Mouse (Mus musculus): Measurements from ENCODE around the gene Sat1. TPM values are rescaled to one million over a fixed set of nuclear protein-coding genes. Genes with fewer than 3 reads are reported as not detected.

Sat1 gene
- polyA plus RNA-seq, 1 experiment from 2014 or later, result 70.8 TPM

DNA sequence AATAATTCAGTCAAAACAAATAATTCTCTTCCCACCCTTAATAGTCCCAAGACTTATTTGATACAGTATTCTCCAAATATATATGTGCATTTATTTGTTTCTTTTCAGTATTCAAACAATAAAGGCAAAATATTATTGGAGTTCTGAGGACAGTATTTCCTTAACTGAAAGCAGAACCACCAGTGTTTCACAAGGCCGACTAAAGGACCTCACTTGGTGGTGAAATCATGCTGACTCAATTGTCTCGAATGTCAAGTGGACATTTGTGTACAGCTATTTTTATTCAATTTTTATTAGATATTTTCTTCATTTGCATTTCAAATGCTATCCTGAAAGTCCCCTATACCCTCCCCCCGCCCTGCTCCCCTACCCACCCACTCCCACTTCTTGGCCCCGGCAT lies 21.3 kb downstream of the Sat1 start:
- H3K9ac ChIP-seq (replicated peaks), result no peak overlapping the region
- no peak overlapping the region for H3K27ac ChIP-seq
- 85% methylated on average over 4 of the region's 4 CpGs for WGBS

DNA sequence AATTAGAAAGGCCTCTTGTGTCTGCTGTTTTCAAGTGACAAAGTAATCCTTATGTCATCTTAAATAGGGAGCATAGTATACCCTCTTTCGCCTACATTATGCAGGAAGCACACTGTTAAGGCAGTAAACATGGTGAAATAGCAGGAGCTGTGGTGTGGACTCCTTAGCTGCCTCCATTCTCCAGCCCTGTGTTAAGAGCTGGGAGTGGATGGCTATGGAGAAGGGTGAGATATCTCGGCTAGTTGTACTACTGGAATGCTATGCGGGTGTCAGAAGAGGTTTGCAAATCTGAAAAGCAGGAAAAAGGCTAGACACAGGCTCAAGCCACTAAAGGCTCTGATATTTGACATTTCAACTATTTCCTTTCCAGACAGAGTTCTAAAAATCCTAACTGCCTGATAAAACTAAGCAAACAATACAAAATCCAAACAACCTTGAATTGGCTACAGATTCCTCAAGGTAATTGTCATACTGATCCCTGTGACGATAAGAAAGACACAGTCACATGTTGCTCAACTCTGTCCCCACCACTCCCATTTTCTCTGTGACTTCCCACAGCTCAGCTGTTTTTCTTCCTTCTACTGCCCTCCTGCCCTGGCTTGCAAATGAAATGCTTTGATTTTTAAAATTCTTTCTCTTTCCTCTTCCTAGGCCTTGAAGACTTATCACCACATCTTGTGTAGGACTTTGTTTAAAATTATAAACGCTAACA lies 22.4 kb downstream of the Sat1 start:
- H3K9me3 ChIP-seq, result no peaks in the 10 kb centered on the region
- ATAC-seq, result no peak
- 74% methylated on average over 5 of the region's 5 CpGs for WGBS
- H3K4me2 ChIP-seq (replicated peaks), result no peak overlapping the region
- no peak overlapping the region for H3K9ac ChIP-seq (replicated peaks)
- H3K27ac ChIP-seq, result no peak overlapping the region
- no peaks in the 10 kb centered on the region for H3K27me3 ChIP-seq
- no peaks in the 10 kb centered on the region for H3K36me3 ChIP-seq
- H3K4me1 ChIP-seq (replicated peaks), result no peaks in the 10 kb centered on the region
- no peak overlapping the region for H3K4me3 ChIP-seq (replicated peaks)

More for the DNA sequence above, 21.3 kb downstream of the Sat1 start:
- H3K9me3 ChIP-seq, result no peaks in the 10 kb centered on the region
- no peaks in the 10 kb centered on the region for H3K4me1 ChIP-seq (replicated peaks)
- no peak overlapping the region for H3K4me3 ChIP-seq (replicated peaks)
- no peaks in the 10 kb centered on the region for H3K27me3 ChIP-seq
- no peak overlapping the region for H3K4me2 ChIP-seq (replicated peaks)
- H3K36me3 ChIP-seq, result no peaks in the 10 kb centered on the region
- ATAC-seq, result no peak

DNA sequence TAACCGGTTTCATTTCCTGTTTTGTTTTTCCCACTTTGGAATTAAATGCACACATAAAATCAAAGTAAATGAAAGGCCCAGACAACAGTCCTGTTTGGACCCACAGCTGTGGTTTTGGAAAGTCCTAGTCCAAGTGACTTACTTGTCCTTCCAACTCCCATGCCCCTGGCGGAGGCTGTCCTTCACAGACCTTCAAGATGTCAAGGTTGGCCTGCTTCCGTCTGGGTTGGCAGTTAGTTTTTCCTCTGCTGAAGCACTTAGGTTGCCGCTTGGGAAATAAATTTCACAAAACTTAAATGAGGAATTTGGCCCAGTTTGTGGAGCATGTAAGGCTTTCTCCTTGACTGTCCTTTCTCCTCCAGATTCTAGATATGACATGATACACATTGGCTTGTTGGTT lies 24.3 kb downstream of the Sat1 start:
- H3K4me3 ChIP-seq (replicated peaks), result no peak overlapping the region
- H3K4me1 ChIP-seq (replicated peaks), result no peaks in the 10 kb centered on the region
- H3K27ac ChIP-seq, result no peak overlapping the region
- 89% methylated on average over 4 of the region's 4 CpGs for WGBS
- H3K27me3 ChIP-seq, result no peaks in the 10 kb centered on the region
- H3K9me3 ChIP-seq, result no peaks in the 10 kb centered on the region
- H3K4me2 ChIP-seq (replicated peaks), result no peak overlapping the region
- no peak overlapping the region for H3K9ac ChIP-seq (replicated peaks)
- H3K36me3 ChIP-seq, result no peaks in the 10 kb centered on the region
- ATAC-seq, result no peak

DNA sequence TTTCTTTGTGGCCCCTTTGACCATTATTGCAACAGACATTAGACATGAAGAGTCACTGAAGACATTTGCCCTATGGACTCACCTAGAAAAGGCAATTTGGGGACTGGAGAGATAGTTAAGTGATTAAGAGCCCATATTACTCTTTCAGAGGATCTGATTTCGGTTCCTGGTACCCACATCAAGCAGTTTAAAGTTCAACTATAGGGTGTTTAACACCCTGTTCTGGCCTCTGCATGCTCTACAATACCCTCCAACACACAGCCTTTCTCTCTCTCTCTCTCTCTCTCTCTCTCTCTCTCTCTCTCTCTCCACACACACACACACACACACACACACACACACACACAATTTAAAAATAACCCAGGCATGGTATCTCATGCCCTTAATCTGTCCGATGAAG lies 38.6 kb downstream of the Sat1 start:
- no peak overlapping the region for H3K9ac ChIP-seq (replicated peaks)
- no peak overlapping the region for H3K4me2 ChIP-seq (replicated peaks)
- no peak overlapping the region for H3K27ac ChIP-seq
- WGBS, result 74% methylated on average over 2 of the region's 2 CpGs
- ATAC-seq, result no peak
- H3K27me3 ChIP-seq, result no peaks in the 10 kb centered on the region
- H3K4me3 ChIP-seq (replicated peaks), result no peak overlapping the region
- no peaks in the 10 kb centered on the region for H3K4me1 ChIP-seq (replicated peaks)
- no peaks in the 10 kb centered on the region for H3K9me3 ChIP-seq
- H3K36me3 ChIP-seq, result no peaks in the 10 kb centered on the region

DNA sequence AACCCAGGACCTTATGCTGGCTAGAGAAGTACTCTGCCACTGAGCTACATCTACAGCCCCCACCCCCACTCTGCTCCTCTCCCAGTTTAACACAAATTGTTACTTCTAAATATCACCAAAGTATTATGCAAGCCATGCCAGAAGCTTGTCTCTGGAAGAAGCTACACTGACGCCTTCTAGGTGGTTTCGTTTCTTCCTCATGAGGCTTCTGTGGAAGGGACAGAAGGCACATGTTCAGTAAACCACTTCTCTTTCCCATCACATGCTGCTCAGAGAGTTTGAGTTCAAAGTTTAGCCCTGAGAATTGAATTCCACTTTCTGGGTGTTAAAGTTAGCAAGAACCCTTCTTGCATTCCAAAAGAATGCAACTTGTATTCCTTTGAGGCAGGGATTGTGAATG lies 39.0 kb downstream of the Sat1 start:
- H3K9me3 ChIP-seq, result no peaks in the 10 kb centered on the region
- H3K36me3 ChIP-seq, result no peaks in the 10 kb centered on the region
- no peaks in the 10 kb centered on the region for H3K27me3 ChIP-seq
- no peak overlapping the region for H3K27ac ChIP-seq
- no peak overlapping the region for H3K4me3 ChIP-seq (replicated peaks)
- H3K4me2 ChIP-seq (replicated peaks), result no peak overlapping the region
- WGBS, result 83% methylated on average over 2 of the region's 2 CpGs
- ATAC-seq, result no peak
- no peak overlapping the region for H3K9ac ChIP-seq (replicated peaks)
- no peaks in the 10 kb centered on the region for H3K4me1 ChIP-seq (replicated peaks)

DNA sequence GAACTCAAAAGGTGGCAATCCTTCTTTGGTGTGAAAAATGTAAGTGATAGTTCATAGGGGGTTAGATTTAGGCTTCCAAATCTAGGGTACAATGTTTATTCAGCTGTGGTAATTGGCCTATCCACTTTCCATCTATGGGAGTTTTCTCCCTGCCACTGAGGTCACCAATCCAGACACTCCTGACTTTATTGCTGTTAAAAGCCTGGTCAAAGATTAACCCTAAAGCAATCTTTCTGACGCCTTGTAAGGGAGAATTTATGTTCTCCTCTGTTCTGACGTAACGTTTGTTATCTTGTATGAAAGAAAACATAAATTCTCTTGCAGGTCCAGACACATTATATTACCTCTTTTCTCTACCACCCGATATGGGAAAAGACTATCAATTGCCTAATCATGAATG lies 40.7 kb downstream of the Sat1 start:
- no peaks in the 10 kb centered on the region for H3K4me1 ChIP-seq (replicated peaks)
- H3K27ac ChIP-seq, result no peak overlapping the region
- H3K27me3 ChIP-seq, result no peaks in the 10 kb centered on the region
- 86% methylated on average over 4 of the region's 4 CpGs for WGBS
- H3K4me3 ChIP-seq (replicated peaks), result no peak overlapping the region
- H3K36me3 ChIP-seq, result no peaks in the 10 kb centered on the region
- H3K9me3 ChIP-seq, result no peaks in the 10 kb centered on the region
- no peak for ATAC-seq
- no peak overlapping the region for H3K9ac ChIP-seq (replicated peaks)
- H3K4me2 ChIP-seq (replicated peaks), result no peak overlapping the region

DNA sequence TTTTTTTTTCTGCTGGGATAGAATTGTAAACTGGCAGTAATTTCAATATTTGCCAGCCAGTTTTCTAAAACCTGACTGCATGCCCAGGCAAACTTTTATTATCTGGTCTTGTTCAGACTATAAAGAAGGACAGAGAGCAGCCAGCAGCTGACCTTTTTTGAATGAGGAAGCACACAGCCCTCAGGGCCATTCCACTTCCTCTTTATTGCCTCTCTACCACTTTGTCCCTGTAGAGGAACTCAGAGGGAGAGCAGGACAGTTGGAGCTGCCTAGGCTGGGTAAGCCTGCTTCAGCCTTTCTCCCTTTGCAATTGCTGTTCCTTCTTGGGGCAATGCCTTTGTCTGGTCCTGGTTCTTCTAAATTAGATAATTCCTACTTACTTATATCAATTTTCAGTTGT lies 43.9 kb downstream of the Sat1 start:
- no peak overlapping the region for H3K4me2 ChIP-seq (replicated peaks)
- H3K9me3 ChIP-seq, result no peaks in the 10 kb centered on the region
- no peak for ATAC-seq
- H3K9ac ChIP-seq (replicated peaks), result no peak overlapping the region
- no peaks in the 10 kb centered on the region for H3K4me1 ChIP-seq (replicated peaks)
- no peak overlapping the region for H3K4me3 ChIP-seq (replicated peaks)
- H3K27me3 ChIP-seq, result no peaks in the 10 kb centered on the region
- H3K36me3 ChIP-seq, result no peaks in the 10 kb centered on the region
- H3K27ac ChIP-seq, result no peak overlapping the region

DNA sequence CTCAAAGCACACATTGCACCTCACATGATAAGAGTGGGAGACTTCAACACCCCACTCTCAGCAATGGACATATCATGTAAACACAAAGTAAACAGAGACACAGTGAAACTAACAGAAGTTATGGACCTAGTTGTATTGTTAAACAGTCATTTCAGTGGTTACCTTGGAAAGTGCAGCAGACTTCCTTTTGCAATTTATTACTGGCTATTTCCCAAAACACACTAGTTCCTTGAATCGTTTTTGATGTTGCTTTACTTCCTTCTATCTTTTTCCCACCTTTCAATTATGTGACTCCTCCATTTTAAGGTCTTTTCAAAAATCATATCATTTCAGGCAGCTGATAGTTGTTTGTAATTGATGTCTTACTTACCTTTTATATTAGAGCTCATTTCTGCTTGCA lies 44.5 kb downstream of the Sat1 start:
- Histone ChIP-seq H3K4me1 (replicated peaks) (no peaks in the 10 kb centered on the region), H3K9me3 (no peaks in the 10 kb centered on the region), H3K4me2 (replicated peaks) (no peak overlapping the region), H3K27me3 (no peaks in the 10 kb centered on the region), H3K9ac (replicated peaks) (no peak overlapping the region), H3K4me3 (replicated peaks) (no peak overlapping the region), H3K27ac (no peak overlapping the region), H3K36me3 (no peaks in the 10 kb centered on the region)
- 71% methylated on average over 1 of the region's 1 CpGs for WGBS
- no peak for ATAC-seq

DNA sequence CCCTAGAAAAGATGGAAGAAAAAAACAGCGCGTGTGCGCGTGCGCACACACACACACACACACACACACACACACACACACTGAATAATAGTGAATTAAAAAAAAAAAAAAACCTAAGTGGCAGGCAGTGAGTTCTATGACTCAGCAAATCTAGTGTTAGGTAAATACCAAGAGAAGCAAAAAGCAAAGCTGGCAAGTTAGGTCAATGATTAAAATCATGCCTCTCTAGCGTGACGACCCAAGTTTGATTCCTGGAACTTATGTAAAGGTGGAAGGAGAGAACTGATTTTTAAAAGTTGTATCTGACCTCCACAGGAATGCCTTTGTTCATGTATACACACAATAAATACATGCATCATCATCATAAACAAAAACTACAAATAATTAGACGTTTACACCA lies 46.4 kb downstream of the Sat1 start:
- Histone ChIP-seq H3K9ac (replicated peaks) (no peak overlapping the region), H3K27ac (no peak overlapping the region), H3K9me3 (no peaks in the 10 kb centered on the region), H3K4me1 (replicated peaks) (no peaks in the 10 kb centered on the region), H3K27me3 (no peaks in the 10 kb centered on the region), H3K4me3 (replicated peaks) (no peak overlapping the region), H3K36me3 (no peaks in the 10 kb centered on the region), H3K4me2 (replicated peaks) (no peak overlapping the region)
- WGBS, result 93% methylated on average over 8 of the region's 8 CpGs
- ATAC-seq, result no peak

DNA sequence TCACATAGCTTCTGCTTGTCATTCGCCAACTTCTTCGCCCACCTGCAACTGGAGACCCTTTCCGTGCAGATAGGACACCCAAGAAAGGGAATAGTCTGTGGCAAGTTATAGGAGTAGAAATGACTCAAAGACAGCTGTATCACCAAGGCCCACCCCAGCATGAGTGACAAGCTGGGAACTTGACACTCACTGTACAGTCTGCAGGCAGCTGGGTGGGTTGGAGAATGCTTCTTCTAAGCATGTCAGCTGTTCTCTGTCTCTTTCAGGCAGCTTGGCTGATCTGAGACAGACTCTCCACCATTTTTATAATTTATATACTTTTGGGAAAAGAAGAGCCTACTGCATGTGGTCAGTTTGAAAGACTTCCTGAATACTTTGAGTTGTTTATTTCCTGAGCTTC lies 48.6 kb downstream of the Sat1 start:
- Histone ChIP-seq H3K9ac (replicated peaks) (no peak overlapping the region), H3K4me3 (replicated peaks) (no peak overlapping the region), H3K9me3 (no peaks in the 10 kb centered on the region), H3K4me1 (replicated peaks) (no peaks in the 10 kb centered on the region), H3K27me3 (no peaks in the 10 kb centered on the region), H3K36me3 (no peaks in the 10 kb centered on the region), H3K4me2 (replicated peaks) (no peak overlapping the region), H3K27ac (no peak overlapping the region)
- ATAC-seq, result no peak
- WGBS, result 99% methylated on average over 3 of the region's 3 CpGs

DNA sequence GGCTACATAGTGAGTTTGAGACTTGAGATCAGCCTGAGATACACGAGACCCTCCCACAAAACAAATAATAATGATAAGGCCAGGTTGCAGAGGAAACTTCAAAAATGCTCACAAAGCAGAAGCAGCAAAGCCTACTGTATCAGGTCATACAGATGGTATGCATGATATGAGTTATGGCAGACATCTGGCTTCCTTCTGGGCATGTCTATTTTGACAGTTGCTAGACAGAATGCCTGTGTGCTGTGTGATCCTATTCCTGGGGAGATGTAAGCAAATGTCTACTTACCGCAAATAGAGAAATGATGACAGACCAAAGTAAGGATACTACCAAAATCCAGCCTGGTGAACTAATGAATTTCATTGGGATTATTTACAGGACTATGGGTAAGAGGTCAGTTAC lies 49.9 kb downstream of the Sat1 start:
- Histone ChIP-seq H3K4me2 (replicated peaks) (no peak overlapping the region), H3K27ac (no peak overlapping the region), H3K36me3 (no peaks in the 10 kb centered on the region), H3K4me3 (replicated peaks) (no peak overlapping the region), H3K27me3 (no peaks in the 10 kb centered on the region), H3K9ac (replicated peaks) (no peak overlapping the region), H3K9me3 (no peaks in the 10 kb centered on the region), H3K4me1 (replicated peaks) (no peaks in the 10 kb centered on the region)
- no peak for ATAC-seq
- WGBS, result 83% methylated on average over 2 of the region's 2 CpGs

DNA sequence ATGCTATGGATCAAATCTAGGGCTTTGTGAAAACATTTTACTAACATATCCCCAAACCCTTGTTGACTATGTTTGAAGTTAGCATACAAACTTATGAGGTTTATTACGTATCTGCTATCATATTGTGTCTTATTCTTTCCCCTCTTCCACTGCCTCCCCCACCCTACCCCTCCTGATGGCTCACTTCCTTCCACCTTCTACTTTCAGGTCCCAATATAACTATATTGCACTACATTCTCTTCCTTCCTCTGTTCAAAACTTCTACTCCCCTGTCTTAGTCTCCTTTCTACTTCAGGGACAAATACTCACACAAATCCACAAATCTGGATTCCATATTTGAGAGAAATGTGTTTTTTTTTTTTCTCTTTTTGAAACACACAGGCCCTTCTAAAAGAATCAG lies 52.7 kb downstream of the Sat1 start:
- Histone ChIP-seq H3K27ac (no peak overlapping the region), H3K4me3 (replicated peaks) (no peak overlapping the region), H3K4me1 (replicated peaks) (no peaks in the 10 kb centered on the region), H3K27me3 (no peaks in the 10 kb centered on the region), H3K9me3 (no peaks in the 10 kb centered on the region), H3K4me2 (replicated peaks) (no peak overlapping the region), H3K9ac (replicated peaks) (no peak overlapping the region), H3K36me3 (no peaks in the 10 kb centered on the region)
- ATAC-seq, result no peak
- WGBS, result 65% methylated on average over 1 of the region's 1 CpGs

Data from midbrain, embryonic 13.5 days (tissue).